Mouse (Mus musculus): Measurements from ENCODE around the gene Prkcg.

Prkcg gene

DNA sequence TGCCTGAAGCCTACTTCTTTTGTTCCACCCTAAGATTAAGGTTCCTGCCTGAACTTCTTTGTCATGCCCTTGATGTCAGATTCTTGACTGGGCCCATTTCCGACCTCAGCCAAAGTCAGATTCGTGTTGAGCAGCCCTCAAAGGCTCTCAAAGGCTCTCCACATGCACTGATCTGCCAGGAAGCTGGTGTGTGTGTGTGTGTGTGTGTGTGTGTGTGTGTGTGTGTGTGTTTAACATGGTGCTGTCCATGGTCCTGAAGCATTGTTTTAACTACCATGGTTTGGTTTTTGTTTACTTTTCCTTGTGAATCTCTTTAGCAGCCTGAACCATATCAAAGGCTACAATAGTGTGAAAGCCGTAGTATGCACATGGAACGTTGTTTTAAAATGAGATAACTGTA is 39.0 kb downstream of the Prkcg start:
- DNase-seq, result no peak

DNA sequence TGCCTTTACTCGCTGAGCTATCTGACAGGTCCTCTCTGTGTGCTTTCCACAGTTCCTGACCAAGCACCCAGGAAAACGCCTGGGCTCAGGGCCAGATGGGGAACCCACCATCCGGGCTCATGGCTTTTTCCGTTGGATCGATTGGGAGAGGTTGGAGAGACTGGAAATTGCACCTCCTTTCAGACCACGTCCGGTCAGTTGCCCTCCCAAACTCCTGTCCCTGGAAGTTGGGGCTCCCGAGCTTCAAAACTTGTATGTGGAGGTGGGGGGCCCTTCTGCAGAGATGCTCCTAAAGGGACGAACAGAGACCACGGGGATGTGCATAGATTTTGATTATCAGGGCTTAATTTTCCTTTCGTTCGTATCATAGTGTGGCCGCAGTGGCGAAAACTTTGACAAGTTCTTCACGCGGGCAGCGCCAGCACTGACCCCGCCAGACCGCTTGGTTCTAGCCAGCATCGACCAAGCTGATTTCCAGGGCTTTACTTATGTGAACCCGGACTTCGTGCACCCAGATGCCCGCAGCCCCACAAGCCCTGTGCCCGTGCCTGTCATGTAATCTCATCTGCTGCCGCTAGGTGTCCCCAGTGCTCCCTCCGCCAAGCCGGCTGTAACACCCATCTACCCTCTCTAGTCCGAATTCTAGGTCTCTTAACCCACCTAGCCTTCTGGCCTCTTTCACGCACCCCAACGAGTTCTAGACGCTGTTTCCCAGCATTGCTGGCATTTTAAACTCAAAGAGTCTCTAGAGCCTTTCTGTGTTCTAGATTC is 41.0 kb downstream of the Prkcg start:
- DNase-seq, result peak; percentile 74

DNA sequence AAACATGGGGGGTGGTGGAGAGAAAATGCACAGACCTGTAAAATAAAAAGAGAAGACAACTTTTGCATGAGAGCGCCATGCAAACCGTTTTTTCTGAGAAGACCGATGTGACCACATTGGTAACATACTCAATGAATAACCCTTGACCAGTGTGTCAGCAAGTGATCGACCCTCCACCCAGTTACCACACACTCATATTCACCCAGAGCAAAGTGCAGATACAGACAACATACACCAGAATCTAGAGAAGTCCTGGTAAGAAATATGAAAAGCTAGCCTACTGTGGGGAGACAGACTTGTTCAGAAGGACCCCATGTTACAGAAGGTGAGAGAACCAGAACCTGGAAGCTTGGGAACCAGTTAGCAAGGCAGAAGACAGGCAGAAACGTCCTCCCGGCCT is 42.2 kb downstream of the Prkcg start:
- no peak for DNase-seq

DNA sequence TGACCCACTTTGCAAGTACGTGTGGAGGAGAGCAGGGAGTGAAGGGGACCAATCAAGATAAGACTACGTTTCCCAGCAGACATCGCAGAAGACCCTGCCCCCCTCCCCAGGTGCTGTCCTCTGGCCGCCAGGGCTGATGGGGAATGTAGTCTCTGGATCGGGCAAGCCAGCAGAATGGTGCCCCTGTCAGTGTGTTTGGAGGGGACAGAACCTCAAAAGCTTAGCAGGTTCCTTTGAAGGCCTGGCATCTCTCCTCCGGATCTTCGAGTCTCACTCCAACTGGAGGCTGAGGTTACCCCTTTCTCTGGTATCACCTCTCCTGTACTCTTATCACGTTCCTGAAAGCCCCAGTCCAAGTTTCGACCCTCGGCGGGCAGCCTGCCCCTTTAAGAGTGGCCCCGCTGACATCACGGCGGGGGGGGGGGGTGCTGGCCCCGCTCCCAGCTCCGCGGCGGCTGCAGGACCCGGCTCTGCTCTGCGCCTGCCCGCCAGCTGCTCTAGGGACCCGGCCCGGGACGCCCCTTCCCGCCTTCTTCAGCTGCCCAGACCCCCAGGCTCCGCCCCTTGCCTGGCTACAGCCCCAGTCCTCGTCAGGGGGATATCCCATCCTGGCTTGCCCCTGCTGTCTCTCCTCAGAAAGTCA is 42.7 kb downstream of the Prkcg start:
- DNase-seq, result peak; percentile 23

DNA sequence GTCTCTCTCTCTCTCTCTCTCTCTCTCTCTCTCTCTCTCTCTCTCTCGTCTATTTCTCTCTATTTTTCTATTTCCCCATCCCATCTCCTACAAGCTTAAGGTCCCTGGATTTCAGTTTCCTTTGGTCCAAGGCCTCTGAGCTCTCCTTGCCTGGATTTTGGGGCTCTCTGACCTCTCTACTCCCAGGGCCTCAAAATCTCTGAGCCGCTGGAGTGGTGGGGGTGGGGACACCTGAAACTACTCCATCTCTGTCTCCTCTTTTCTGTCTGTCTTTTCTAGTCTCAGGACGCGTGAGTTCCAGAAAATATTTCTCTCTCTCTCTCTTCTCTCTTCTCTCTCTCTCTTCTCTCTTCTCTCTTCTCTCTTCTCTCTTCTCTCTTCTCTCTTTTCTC is 43.2 kb downstream of the Prkcg start:
- no peak for DNase-seq

DNA sequence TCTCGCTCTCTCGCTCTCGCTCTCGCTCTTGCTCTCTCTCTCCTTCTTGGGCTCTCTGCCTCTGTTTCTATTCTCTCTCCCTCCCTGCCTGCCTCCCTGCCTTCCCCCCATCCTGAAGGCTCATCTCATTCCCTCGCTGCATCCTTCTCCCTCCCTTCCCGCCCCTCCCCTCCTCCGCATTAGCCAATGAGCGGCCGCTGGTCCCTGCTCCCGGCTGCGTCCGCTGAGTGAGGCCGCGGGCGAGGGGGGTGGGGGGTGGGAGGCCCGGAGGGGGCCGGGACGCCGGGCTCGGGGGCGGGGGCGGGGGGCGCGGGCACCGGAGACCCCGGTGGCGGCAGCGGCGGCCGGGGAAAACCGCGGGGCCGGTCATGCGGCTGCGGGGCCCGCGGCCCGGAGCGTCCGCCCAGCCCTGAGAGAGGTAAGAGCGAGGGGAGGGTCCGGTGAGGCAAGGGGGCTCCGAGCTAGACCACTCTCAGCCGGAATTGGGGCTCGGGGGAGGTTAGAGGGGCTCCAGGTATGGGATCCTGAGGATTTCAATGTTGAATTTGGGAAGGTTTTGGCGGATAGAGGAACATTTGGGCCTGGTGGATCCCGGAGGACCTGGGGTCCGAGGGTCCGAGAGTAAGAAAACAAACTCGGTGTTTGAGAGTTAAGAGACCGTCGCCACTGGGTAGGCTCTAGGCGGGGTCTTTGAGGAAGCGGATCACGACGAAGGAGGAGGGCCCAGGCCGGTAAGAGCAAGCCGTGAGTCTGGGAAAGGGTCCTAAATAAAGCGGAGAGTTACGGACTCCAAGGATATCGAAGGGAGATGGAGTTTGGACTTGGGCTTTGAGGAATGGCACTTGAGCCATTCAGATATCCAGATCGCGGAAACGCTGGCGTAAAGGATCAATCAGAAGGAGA is 43.9 kb downstream of the Prkcg start, which contains the start of gene Cacng7:
Cacng7 (plus strand) TSS at position 337 of the 903 bp plus-strand sequence.
- no peak for DNase-seq

DNA sequence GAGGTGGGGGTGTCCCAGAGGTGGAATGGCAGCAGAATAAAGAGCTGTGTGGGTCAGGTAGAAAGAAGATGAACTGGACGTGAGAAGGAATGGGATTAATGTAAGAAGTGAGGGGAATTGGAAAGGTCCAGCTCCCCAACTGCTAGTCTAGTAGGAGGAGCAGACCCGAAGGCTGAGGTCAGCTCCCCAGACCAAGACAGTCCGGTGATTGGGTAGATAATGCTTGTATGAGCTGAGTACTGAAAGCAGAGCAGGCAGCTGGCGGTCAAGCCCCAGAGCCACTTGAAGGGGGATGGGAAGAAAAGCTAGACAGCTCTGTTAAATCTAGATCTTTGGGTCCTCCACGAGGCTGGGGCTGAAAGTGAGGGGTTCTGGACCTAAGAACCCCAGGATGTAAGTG is 44.6 kb downstream of the Prkcg start:
- no peak for DNase-seq

DNA sequence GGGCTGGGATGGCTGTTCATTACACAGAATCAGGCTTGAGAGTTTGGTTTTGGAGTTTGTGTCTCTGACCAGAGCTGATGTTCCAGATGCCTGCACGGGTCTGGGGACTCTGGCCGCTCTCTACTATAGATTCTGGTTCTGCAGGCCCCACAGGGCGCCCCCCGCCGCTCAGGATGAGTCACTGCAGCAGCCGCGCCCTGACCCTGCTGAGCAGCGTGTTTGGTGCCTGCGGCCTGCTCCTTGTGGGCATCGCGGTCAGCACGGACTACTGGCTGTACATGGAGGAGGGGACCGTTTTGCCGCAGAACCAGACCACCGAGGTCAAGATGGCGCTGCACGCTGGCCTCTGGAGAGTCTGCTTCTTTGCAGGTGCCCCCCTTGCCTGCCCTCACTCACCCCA is 47.4 kb downstream of the Prkcg start:
- no peak for DNase-seq

DNA sequence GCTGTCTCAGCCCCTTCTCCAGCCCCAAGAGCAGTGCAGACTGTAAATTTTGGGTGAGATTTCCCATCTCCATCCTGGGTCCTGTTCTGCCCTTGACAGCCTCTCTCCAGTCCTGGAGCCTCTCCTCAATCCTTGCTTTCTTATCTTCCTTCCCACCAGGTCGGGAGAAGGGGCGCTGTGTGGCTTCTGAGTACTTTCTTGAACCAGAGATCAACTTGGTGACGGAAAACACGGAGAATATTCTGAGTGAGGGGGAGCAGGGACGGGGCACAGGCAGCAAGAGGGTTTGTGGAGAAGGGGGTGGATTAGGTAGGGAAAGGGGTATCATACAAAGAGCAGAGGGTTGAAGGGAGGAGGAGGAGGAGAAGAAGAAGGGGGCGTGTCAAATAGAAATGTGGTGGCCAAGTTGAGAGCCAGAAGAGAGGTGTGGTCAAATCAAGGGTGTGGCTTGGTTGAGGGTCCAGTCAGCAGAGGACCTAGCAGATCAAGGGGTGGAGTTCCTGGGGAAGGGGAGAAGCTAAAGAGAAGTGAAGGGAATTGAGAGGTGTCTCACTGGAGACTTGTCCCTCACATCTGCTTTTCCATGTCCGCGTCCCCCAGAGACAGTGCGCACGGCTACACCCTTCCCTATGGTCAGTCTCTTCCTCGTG is 49.4 kb downstream of the Prkcg start:
- DNase-seq, result no peak

DNA sequence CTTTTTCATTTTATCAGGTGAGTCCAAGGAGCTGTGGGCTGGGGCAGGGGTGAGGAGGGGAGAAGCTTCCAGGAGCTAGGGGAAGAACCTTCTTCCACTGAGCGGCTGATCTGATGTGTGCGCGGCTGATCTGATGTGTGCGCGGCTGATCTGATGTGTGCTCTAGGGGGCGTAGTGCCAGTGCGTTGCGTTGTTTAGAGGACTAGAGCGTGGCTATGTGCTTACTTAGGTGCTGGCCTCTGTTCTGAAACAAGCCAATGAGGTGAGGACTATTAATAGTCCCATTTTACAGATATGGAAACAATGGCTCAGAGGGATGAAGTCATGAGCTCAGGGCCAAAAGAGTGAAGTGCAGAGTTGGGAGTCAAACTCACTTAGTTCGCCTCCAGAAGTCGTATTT is 50.0 kb downstream of the Prkcg start:
- no peak for DNase-seq

DNA sequence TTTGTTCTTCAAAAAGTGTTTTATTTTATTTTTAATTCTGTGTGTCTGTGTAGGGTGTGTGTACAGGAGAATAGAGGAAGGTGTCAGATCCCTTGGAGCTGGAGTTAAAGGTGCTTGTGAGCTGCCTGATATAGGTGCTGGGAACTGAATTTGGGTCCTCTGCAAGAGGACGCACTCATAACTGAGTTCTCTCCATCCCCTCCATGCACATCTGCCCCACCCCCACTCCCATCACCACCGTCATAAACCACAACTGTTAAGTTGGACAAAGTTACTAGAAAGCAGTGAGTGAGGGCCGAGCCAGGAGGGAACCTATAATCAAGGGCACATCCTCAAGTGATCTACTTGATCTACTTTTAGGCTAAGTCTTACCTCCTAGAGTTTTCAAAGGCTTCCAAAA is 54.9 kb downstream of the Prkcg start:
- no peak for DNase-seq

DNA sequence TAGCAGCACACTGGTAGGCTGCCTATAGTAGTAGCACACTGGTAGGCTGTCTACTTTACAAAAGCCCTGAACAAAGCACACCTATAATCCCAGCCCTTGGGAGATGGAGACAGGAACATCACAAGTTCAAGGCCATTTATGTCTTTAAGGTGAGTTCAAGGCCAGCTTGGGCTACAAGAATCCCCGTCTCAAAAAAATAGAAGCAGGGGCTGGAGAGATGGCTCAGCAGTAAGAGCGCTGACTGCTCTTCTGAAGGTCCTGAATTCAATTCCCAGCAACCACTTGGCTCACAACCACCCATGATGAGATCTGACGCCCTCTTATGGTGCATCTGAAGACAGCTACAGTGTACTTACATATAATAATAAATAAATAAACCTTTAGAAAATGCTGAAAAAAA is 56.3 kb downstream of the Prkcg start:
- DNase-seq, result no peak

DNA sequence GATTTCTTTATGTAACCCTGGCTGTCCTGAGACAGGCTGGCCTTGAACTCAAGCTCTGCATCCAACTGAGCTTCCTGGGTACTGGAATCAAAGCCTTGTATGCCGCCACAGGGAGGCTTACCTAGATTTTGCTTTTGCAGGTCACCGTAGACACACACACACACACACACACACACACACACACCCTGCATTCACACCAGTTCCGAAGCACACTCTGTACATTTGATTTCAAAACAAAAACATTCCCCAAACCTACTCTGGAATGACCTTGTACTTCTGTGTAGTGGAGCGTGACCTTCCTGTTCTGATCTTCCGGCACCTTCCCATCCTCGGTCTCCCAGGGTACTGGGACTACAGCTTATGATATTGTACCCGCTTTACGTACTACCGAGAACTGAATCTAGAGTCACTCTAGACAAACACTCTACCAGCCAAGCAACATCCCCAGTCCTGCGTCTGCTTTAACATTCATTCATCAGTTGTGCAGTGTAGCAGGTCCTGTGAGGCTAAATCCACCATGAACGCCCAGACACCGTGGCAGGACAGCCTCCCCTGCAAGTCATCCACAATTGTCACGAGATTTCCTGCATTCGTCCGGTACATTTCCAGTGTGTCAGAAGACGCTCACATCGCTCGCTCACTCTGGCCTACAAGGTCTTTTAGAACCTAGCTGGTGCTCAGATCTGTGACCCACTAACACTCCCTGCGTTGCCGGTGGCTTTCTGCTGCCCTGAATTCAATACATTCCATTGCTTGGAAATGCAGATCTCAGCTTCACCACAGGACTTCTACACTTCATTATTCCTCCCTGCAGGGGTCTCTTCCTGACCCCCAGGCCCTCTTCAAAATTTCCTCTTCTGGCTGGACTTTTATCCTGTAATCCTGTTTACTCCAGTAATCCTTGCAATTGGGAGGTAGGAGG is 58.6 kb downstream of the Prkcg start:
- no peak for DNase-seq

DNA sequence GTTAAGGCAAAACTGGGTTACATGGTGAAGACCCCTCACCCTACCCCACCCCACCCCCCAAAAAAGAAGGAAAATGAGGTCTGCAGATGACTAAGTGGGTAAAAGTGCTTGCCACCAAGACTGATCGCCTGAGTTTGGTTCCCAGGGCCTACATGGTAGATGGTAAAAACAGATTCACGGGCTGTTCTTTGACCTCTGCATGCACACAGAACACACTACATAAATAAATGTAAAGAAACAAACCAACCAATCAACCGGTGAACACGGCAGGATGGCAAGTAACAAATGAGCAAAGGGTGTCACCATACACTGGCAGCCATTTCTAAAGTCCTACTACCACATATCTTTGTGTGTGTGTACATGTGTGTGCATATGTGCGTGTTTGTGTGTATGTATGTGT is 59.3 kb downstream of the Prkcg start:
- no peak for DNase-seq

DNA sequence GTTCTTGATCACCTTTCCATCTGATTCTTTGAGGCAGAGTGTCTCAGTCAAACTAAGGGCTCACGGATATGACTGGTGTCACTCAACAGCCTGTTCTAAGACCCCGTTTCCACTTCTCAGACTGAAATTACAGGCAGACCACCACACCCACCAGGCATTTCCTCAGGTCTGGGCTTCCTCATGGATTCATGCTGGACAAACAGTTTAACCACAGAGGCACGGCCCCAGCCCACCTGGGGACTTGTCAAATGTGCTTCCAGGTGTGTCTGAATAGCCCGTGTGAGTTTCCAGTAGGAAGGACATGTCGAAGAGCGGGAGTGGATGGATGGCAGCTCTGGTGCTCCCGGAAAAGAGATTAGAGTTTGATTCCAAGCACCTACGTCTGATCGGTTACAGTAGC is 60.8 kb downstream of the Prkcg start:
- DNase-seq, result no peak

DNA sequence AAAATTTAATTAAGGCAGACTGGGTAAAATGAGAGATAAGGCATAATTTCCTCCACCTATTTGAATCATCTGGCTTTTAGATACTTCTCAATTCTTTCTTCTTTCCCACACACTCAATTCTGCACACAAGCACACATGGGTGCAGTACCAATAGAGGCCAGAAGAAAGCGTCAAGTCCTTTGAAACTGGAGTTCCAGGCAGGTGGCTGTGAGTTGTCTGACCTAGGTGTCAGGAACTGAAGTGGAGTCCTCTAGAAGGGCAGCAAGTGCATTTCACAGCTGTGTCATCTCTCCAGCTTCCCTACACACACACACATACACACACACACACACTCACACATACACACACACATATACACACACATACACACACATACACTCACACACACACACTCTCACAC is 62.6 kb downstream of the Prkcg start:
- DNase-seq, result no peak

DNA sequence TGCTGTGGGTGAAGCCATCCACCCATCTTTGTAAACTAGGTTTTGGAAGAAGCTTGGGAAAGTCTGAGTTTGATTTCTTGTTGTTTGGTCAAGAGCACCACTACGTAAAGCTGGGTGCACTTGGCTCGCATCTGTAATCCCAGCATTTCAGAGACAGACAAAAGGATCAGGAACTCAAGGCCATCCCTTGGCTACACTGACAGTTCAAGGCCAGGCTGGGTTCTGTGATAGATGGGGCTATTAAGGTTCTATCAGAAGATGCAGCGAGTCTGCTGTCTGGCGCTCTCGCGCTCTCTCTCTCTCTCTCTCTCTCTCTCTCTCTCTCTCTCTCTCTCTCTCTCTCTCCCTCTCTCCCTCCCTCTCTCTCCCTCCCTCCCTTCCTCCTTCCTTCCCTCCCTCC is 65.9 kb downstream of the Prkcg start:
- DNase-seq, result no peak

DNA sequence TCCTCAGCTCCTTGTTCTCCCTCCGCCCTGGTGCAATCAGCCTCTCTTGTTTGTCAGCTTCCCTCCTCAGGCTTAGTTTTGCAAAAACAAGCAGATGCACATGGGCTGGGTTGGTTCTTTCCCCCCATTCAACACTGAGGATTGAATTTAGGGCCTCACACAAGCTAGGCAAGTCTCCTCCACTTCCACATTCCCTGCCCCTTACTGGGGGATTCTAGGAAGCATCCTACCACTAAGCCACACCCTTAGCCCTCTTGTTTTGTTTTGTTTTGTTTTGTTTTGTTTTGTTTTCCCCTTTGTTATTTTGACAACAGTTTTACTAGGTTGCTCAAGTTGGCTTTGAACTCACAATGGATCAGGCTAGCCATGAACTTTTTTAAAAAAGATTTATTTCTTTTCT is 71.7 kb downstream of the Prkcg start:
- no peak for DNase-seq

DNA sequence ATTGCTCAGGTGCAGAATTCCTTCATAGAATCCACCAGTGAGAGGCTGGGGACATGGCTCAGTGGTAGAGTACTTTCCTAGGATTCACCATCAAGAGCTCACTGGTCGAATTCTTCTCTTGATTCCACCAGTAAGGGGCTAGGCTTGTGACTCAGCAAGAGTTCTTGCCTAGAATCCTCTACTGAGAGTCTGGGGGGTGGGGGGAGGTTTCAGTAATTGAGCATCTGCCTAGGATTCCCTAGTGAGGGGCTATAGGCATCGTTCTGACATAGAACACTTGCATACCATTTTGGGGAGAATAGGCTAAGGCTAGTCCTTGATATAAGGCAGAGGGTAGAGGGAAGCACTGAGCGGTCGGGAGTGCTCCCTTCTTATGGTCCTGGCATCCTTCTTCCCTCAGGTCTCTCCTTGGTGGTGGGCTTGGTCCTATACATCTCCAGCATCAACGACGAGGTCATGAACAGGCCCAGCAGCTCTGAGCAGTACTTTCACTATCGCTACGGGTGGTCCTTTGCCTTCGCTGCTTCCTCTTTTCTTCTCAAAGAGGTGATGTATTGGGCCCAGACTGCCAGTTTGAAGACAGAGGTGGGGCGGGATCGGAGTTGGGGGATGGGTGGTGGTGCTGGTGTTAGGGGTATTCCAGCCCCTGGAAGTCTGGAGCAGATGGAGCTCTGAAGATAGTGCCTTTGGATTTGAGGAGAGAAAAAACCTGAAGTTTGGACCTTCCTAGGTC is 76.7 kb downstream of the Prkcg start:
- no peak for DNase-seq

DNA sequence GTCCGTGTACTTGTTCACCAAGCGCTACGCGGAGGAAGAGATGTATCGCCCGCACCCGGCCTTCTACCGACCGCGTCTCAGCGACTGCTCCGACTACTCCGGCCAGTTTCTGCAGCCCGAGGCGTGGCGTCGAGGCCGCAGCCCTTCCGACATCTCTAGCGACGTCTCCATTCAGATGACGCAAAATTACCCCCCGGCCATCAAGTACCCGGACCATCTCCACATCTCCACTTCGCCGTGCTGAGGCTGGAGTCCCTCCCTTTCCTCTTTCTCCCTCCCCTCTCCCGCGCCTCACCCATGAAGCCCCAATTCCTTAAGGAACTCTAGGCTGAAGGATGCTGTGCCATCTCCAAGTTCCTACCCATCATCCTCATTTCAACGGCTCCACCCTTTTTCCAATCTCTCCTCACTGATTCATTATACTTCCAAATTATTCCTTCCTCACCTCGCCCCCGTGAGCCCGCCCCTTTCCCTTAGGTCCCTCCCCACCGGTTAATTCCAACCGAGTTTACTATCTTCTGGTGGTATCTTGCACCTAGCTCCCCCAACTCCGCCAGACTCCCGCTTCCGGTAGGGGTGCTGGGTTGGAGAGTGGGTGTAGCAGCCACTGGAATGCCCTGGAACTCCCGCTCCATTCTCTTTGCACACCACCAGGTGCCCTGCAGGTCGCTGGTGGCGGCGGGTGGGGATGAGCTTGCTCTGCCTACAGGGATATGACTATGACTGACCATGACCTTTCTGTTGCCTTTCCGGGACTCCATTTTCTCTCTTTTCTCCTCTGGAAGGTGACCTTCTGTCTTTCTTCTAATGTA is 77.9 kb downstream of the Prkcg start:
- no peak for DNase-seq
